Mouse (Mus musculus): ENCODE measurements around the gene Impdh1.

Gene Impdh1

GRCm38 (mm10) chr6:29214245-29214644 is 1.9 kb downstream of the Impdh1 start:
- ATAC-seq (ENCODE audit: insufficient number of reproducible peaks, low FRiP score, low TSS enrichment), result no peak

GRCm38 (mm10) chr6:29213436-29213835 is 2.7 kb downstream of the Impdh1 start:
- no peak for ATAC-seq (ENCODE audit: insufficient number of reproducible peaks, low FRiP score, low TSS enrichment)

GRCm38 (mm10) chr6:29211806-29212492 is 4.2 kb downstream of the Impdh1 start:
- ATAC-seq (ENCODE audit: insufficient number of reproducible peaks, low FRiP score, low TSS enrichment), result peak; percentile 38

- ATAC-seq (ENCODE audit: insufficient number of reproducible peaks, low FRiP score, low TSS enrichment), result peak; percentile 21; the same call in 1 of the 2 replicates
Measured at GRCm38 (mm10) chr6:29211146-29211545, 5.0 kb downstream of the Impdh1 start.

GRCm38 (mm10) chr6:29210231-29210936 is 5.8 kb downstream of the Impdh1 start:
- no peak for ATAC-seq (ENCODE audit: insufficient number of reproducible peaks, low FRiP score, low TSS enrichment)

GRCm38 (mm10) chr6:29208178-29208577 is 8.0 kb downstream of the Impdh1 start:
- ATAC-seq (ENCODE audit: insufficient number of reproducible peaks, low FRiP score, low TSS enrichment), result no peak

GRCm38 (mm10) chr6:29207017-29207416 is 9.1 kb downstream of the Impdh1 start:
- no peak for ATAC-seq (ENCODE audit: insufficient number of reproducible peaks, low FRiP score, low TSS enrichment)

GRCm38 (mm10) chr6:29206006-29206405 is 10.2 kb downstream of the Impdh1 start:
- ATAC-seq (ENCODE audit: insufficient number of reproducible peaks, low FRiP score, low TSS enrichment), result no peak

GRCm38 (mm10) chr6:29204932-29205614 is 11.1 kb downstream of the Impdh1 start:
- no peak for ATAC-seq (ENCODE audit: insufficient number of reproducible peaks, low FRiP score, low TSS enrichment)

GRCm38 (mm10) chr6:29203861-29204585 is 12.1 kb downstream of the Impdh1 start:
- no peak for ATAC-seq (ENCODE audit: insufficient number of reproducible peaks, low FRiP score, low TSS enrichment)

GRCm38 (mm10) chr6:29203096-29203495 is 13.1 kb downstream of the Impdh1 start:
- ATAC-seq (ENCODE audit: insufficient number of reproducible peaks, low FRiP score, low TSS enrichment), result no peak

- no peak for ATAC-seq (ENCODE audit: insufficient number of reproducible peaks, low FRiP score, low TSS enrichment)
Measured at GRCm38 (mm10) chr6:29201988-29202387, 14.2 kb downstream of the Impdh1 start.

- ATAC-seq (ENCODE audit: insufficient number of reproducible peaks, low FRiP score, low TSS enrichment), result no peak
Measured at GRCm38 (mm10) chr6:29201341-29201740, 14.8 kb downstream of the Impdh1 start.

- no peak for ATAC-seq (ENCODE audit: insufficient number of reproducible peaks, low FRiP score, low TSS enrichment)
Measured at GRCm38 (mm10) chr6:29200496-29200895, 15.7 kb downstream of the Impdh1 start.

- ATAC-seq (ENCODE audit: insufficient number of reproducible peaks, low FRiP score, low TSS enrichment), result no peak
Measured at GRCm38 (mm10) chr6:29199223-29199855, 16.8 kb downstream of the Impdh1 start.

- ATAC-seq (ENCODE audit: insufficient number of reproducible peaks, low FRiP score, low TSS enrichment), result peak; percentile 91
Measured at GRCm38 (mm10) chr6:29198309-29199222, 17.6 kb downstream of the Impdh1 start.

GRCm38 (mm10) chr6:29195846-29196698 is 20.1 kb downstream of the Impdh1 start:
- ATAC-seq (ENCODE audit: insufficient number of reproducible peaks, low FRiP score, low TSS enrichment), result no peak

GRCm38 (mm10) chr6:29195146-29195545 is 21.0 kb downstream of the Impdh1 start:
- no peak for ATAC-seq (ENCODE audit: insufficient number of reproducible peaks, low FRiP score, low TSS enrichment)

Measured in cerebellum, adult (tissue).